Mouse (Mus musculus) megakaryocyte, embryonic 14.5 days (primary cell): ENCODE measurements around the gene Fgfr2.

Experiments used
- FLI1 ChIP-seq: IDR thresholded peaks from 2 replicates; pipeline ENCODE4 v1.6.1; 2012; ENCODE audit warnings: low read length, inconsistent platforms, mixed read lengths
- GATA1 ChIP-seq: IDR thresholded peaks from 3 replicates; pipeline ENCODE4 v1.6.1; 2012; ENCODE audit warnings: mixed read lengths, low read length, inconsistent platforms, borderline replicate concordance

- TF ChIP-seq FLI1 (no peak), GATA1 (no peak)
Measured at GRCm38 (mm10) chr7:132898234-132898633, 224.9 kb downstream of the Fgfr2 start.
